Mouse (Mus musculus) frontal cortex, adult 2 months (tissue): Measurements from ENCODE around the gene Cnot6l. TPM values are rescaled to one million over a fixed set of nuclear protein-coding genes. Genes with fewer than 3 reads are reported as not detected.
A peak's percentile ranks its signal among the peaks of the same experiment; 100 is the strongest.

Experiments
- DNase-seq, 2 experiments: peaks; one replicate each; pipeline ENCODE4 v3.0.0; 2022; ENCODE audit warnings: low spot score in 1 of 2; ENCODE audit errors: extremely low spot score in 1 of 2
- polyA plus RNA-seq: library from polyadenylated mRNA; depleted of rRNA; stranded (reverse); fragments of >200 nt; gene quantifications from 2 replicates; pipeline ENCODE4 v1.2.3, GENCODE M21; 2012; rRNA removed

Cnot6l gene
- polyA plus RNA-seq, 1 experiment = 18.0 TPM

GRCm38 (mm10) chr5:96029821-96030220 lies 134.2 kb downstream of the Cnot6l start:
- peak; percentile 15 to 30 for DNase-seq

Other genes starting within 250 kb of the Cnot6l start
- not detected in 2 replicates for gene Cxcl13, start 207.2 kb downstream of the Cnot6l start, polyA plus RNA-seq
- gene Mrpl1, start 45.3 kb upstream of the Cnot6l start, polyA plus RNA-seq = 10.1 and 10.6 TPM in 2 replicates
- 7.6 and 9.0 TPM in 2 replicates for gene Fras1, start 209.8 kb upstream of the Cnot6l start, polyA plus RNA-seq